Mouse (Mus musculus) embryonic fibroblast, embryonic 13.5 days (primary cell): ENCODE measurements around the gene Coq10a. TPM values are rescaled to one million over a fixed set of nuclear protein-coding genes. Genes with fewer than 3 reads are reported as not detected.

Experiments
- H3K27ac ChIP-seq: 2 replicates; pipeline ENCODE4 v1.5.1; 2012; ENCODE audit warnings: low read length, control low read depth, inconsistent platforms; ENCODE audit not compliant: insufficient read depth
- H3K4me1 ChIP-seq: 2 replicates; pipeline ENCODE4 v1.6.1; 2011; ENCODE audit warnings: low read length; ENCODE audit not compliant: control insufficient read depth, insufficient read depth
- H3K4me3 ChIP-seq: 2 replicates; pipeline ENCODE4 v1.5.1; 2011; ENCODE audit warnings: mild to moderate bottlenecking, control low read depth, low read length; ENCODE audit not compliant: insufficient read depth
- CTCF ChIP-seq: IDR thresholded peaks from 2 replicates; pipeline ENCODE4 v1.5.1; 2011; ENCODE audit warnings: mild to moderate bottlenecking, control low read depth, low read length, moderate library complexity, borderline replicate concordance; ENCODE audit not compliant: insufficient read depth
- POLR2A ChIP-seq: IDR thresholded peaks from 2 replicates; pipeline ENCODE4 v1.6.1; 2011; ENCODE audit warnings: low read depth, mild to moderate bottlenecking, control low read depth, low read length, moderate library complexity
- polyA plus RNA-seq: library from polyadenylated mRNA; stranded (reverse); fragments of >200 nt; gene quantifications from 2 replicates; pipeline ENCODE4 v1.2.4, GENCODE M21; 2011; ENCODE audit warnings: low read depth; ENCODE audit not compliant: missing spikeins, insufficient read length

The Coq10a gene
- polyA plus RNA-seq, 1 experiment, result 24.6 TPM

DNA sequence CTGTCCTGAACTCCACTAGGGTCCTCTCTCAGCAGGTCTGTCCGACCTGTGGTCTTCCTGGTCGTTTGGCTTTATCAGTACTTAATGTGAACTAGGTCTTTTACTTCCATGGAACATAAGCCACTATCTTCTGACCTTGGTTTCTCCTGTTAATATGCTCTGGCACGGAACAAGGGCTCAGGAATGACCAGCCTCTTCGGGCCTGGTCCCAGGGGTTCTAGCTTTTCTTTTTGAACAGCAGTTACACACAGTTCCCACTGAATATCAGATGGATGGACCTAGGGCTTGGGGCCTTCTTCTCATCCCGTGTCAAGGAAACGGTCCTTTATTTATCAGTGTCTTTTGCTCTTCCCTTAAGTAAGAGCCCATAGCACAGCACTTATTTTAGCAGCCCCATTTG is 7.0 kb downstream of the Coq10a start:
- Histone ChIP-seq H3K4me3 (no peak overlapping the region), H3K4me1 (no peaks in the 10 kb centered on the region), H3K27ac (no peak overlapping the region)
- TF ChIP-seq POLR2A (no peak), CTCF (no peak)

DNA sequence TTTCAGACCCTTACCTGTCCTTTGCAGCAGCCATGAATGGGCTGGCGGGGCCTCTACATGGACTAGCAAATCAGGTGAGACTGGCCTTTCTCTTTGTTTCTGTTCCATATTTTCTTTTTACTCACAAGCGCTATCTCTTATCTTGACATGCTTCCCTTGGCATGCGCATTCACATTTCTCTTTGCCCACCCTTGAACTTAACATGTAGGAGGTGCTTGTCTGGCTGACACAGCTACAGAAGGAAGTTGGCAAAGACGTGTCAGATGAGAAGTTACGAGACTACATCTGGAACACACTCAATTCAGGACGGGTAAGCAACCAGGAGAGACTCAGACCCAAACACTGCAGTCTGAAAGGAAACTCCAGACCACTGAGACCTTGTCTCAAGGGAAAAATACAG is 9.6 kb downstream of the Coq10a start:
- H3K4me3 ChIP-seq, result no peak overlapping the region
- H3K27ac ChIP-seq, result no peak overlapping the region
- no peaks in the 10 kb centered on the region for H3K4me1 ChIP-seq
- no peak for TF ChIP-seq CTCF
- TF ChIP-seq POLR2A, result no peak

DNA sequence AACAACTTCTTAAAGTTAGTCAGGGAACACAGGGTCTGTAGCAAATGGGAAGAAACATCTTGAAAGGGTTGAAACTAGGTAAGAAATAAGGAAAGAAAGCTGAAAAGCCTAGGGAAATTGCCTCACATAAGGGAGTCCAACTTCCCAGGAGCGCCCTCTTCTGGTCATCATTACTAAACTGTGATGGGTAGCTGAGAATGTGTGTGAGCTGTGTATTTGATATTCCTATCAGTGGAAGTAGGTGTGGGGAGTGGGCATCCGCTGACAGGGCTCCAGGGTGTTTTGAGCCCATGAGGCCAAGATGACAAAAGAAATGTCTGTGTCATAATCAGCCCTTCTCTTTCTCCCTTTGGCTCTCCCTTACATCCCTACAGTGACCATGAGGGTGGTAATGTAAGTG is 10.0 kb downstream of the Coq10a start:
- Histone ChIP-seq H3K4me1 (no peaks in the 10 kb centered on the region), H3K4me3 (no peak overlapping the region), H3K27ac (no peak overlapping the region)
- no peak for TF ChIP-seq POLR2A
- TF ChIP-seq CTCF, result no peak

DNA sequence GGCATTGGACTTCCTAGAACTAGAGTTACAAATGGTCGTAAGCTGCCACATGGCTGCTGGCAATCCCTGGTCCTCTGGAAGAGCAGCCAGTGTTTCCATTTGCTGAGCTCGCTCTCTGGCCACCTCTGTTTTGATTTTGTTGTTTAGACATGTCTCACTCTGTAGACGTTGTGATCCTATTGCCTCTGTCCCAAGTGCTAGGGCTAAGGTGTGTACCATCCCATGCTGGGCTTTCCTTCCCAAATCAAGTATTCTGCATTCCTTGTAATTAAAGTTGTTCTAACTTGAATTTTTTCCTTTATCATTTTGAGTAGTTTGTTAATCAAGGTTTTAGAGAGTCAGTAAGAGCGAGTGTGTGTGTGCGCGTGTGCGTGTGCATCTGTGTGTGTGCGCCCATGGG is 21.3 kb downstream of the Coq10a start:
- TF ChIP-seq CTCF, result no peak
- peaks cover 12% of the 10 kb centered on the region for H3K4me1 ChIP-seq
- H3K4me3 ChIP-seq, result no peak overlapping the region
- no peak overlapping the region for H3K27ac ChIP-seq

DNA sequence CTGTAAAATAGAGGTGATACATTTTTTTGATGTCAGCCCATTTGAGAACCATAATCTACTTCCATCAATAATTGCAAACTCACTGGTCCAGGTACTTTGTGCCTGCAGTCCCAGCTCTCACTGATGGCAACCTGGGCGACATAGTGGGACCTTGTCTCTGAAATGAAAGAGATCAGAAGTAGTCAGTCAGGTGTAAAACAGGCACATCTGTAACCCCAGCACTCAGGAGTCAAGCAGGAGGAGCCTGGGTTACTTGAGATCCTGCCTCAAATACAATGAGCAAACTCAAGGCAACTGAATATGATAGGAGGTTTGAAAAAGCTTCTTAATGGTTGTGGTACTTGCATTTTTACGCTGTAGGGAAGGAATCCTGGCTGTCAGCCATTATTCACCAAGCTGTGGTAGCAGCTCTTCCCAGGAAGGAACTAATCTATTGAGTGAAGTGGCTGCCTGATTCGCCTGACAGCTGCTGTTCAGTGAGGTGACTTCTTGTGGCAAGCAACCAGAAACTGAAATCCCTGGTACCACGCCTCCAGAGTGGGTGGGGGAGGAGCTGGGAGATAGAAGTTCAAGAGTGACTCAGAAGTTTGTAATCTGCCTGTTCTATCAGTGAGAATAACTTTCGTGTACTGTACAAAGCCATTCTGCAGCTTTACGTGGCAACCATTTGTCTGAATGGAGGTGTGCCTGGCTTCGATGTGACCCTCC is 24.1 kb downstream of the Coq10a start:
- Histone ChIP-seq H3K4me1 (peaks cover 13% of the 10 kb centered on the region), H3K4me3 (no peak overlapping the region), H3K27ac (peak overlapping the region; percentile 74)
- no peak for TF ChIP-seq POLR2A
- TF ChIP-seq CTCF, result no peak

DNA sequence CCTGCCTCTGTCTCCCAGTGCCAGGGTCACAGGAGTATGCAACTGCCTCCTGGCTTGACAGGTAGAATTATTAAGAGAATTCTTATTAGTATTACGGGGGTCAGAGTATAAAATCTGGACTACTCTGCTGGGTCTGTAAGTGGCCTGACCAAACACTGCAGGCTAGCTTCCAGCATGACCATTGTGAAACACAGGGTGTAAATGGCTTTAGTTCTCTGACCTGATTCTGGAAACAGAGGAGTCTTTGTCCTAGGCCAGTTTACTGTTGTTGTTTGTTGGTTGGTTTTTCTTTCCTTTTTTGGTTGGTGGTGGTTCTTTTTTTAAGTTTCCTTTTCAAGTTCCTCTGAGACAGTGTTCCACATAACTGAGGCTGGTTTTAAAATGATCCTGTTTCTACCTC is 25.4 kb downstream of the Coq10a start:
- TF ChIP-seq CTCF (no peak), POLR2A (no peak)
- Histone ChIP-seq H3K4me1 (peaks cover 17% of the 10 kb centered on the region), H3K4me3 (no peak overlapping the region), H3K27ac (peak overlapping the region; percentile 31; the same call in 1 of the 2 replicates)

DNA sequence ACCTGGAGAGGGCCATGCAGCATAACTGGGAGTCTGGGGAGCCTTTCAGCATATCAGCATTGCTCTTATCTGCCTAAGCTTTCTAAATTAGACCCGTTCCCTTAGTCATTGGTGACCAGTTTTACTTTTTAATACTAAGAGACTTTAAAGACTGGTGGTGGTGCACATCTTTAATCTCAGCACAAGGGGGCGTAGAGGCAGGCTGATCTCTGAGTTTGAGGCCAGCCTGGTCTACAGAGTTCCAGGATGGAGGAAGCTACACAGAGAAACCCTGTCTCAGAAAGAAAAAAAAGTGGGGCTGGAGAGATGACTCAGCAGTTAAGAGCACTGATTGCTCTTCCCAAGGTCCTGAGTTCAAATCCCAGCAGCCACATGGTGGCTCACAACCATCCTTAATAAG is 28.5 kb downstream of the Coq10a start:
- no peak overlapping the region for H3K4me3 ChIP-seq
- peaks cover 10% of the 10 kb centered on the region for H3K4me1 ChIP-seq
- no peak for TF ChIP-seq POLR2A
- TF ChIP-seq CTCF, result no peak
- H3K27ac ChIP-seq, result no peak overlapping the region

DNA sequence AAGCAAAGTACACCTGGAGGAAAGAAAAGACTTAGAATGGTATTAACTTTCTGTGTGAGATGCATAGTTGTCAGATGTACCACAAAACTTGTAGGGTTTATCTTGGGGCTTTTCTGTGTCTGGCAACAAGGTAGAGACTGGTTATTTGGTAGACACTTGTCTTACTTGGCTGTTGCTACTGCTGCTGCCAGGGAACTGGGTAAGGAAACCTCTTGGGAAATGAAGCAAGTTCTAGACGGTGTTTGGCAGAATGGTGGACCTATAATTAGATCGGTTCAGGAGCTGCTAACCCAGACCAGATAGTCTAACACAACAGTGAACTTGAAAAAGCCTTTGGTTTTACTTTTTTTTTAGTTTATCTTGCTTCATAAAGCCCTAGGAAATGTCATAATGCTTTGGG is 29.8 kb downstream of the Coq10a start:
- H3K4me3 ChIP-seq, result peak overlapping the region; percentile 92
- H3K27ac ChIP-seq, result no peak overlapping the region
- peaks cover 7% of the 10 kb centered on the region for H3K4me1 ChIP-seq
- TF ChIP-seq POLR2A, result no peak
- no peak for TF ChIP-seq CTCF

DNA sequence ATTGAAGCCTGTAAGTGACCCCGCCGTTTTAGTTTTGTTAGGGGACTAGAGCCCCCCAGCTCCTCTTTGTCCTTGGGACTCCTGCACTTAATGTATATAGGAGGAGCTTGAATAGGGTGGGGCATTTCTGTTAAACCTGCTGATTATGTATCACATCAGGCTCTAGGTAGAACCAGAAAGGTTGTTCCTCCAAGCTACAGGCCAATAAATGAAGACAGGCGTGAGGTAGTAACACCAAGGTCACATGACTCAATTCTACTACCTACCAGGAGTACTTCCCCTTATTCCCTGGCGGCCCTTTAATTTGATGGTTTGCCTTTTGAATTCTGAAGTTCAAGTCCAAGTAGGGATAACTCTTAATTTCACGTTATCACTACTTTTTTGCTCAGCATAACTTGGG is 30.4 kb downstream of the Coq10a start:
- 0 out of 2 replicates have a peak overlapping the region, but pooled peaks have one; percentile 53 for H3K27ac ChIP-seq
- H3K4me1 ChIP-seq, result peaks cover 6% of the 10 kb centered on the region
- TF ChIP-seq POLR2A (no peak), CTCF (no peak)
- H3K4me3 ChIP-seq, result peak overlapping the region; percentile 92

DNA sequence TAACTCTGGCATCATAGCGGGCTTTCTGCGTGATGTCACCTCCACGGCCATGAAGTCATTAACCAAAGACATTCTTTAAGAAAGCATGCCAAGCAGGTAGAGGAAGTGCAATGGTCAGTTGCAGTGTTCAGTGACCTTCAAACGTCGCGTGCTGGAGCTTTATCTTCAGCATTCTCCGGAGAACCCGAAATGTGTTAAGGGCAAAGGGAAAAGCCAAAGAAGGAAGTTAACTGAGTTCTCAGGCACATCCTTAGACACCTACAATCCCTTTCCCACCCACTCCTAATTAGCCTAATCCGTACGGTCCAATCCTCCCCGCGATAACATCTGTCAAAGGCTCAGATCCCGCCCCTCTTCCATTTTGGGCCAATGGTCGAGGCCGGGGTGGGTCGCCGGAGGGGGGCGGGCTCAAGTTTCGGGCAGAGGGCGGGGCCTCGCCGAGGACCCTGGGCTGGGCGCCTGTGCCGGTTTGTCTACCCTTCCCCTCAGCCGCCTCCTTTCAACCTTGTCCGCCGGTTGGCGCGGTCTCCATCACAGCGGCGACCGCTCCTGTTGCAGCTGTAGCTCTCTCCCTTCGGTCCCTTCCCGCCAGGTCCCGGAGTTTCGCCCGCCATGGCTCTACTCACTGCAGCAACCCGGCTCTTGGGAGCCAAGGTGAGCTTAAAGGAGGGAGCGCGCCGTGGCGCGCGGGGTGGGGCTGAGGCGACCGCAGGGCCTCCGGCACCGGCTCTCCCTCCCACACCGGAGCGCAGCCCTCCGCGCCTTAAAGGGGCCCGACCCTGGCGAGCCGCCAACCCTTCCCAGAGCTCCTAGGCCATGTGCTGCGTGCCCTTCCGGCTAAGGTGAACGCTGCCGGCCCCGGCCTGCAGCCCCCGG is 31.3 kb downstream of the Coq10a start, which contains the start of gene Cs:
Gene Cs, plus strand, starts transcription at position 429 of the 876 bp plus-strand sequence.
- H3K4me1 ChIP-seq, result peaks cover 5% of the 10 kb centered on the region
- peak within 1 kb of the TSS; percentile 67 for H3K27ac ChIP-seq
- H3K4me3 ChIP-seq, result peak within 1 kb of the TSS; percentile 92
- TF ChIP-seq CTCF (no peak), POLR2A (peak; percentile 80)
